Mouse (Mus musculus) urinary bladder, postnatal 10 days (tissue): ENCODE results near the gene Slain1.
"Not testable (repeated sequence)": the region's sequence is repeated elsewhere in the genome, so short reads cannot be mapped to it uniquely, and the experiment has no call there.

Source experiments
- DNase-seq: peaks from one replicate; pipeline ENCODE4 v3.0.0; 2022; ENCODE audit warnings: low spot score

Slain1 gene

DNA sequence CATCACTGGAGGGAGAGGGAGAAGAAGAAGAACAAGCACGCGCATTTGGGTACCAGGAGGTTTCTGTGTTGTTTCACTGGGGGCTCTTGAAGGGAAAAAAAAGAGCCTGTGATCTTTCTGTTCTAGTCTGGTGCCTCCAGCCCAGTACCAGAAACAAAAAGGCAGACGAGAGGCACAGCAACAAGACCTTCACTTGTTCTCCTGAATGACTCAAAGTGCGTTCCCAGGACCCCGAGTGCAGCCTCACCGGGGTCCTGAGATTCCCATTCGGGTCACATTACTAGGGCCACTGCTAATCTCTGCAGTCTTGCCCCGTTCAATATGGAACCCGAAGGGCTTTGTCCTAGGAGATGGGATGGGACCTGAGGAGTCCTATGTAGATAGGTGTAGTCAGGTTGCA, 73.3 kb downstream of the Slain1 start:
- no peak for DNase-seq

GRCm38 (mm10) chr14:103723841-103724240, 73.8 kb downstream of the Slain1 start:
- no peak for DNase-seq

DNA sequence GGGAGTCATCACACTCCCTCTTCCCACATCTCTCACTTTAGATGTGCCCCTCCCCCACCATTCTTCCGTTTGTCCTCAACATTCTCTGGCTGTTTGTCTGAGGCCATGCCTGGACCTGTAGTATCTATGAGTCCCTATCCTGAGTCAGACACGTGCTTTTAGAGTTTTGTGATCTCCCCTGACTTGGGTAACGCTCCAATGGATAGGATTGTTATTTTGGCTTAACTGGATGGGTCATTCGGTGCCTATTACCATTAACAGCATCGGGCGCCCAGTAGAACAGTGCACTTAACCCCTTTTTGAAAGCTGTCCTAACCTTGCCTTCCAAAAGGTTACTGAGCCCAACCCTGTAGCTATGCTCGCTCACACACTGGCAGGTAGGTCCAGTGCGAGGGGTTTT, 78.5 kb downstream of the Slain1 start:
- DNase-seq = no peak

DNA sequence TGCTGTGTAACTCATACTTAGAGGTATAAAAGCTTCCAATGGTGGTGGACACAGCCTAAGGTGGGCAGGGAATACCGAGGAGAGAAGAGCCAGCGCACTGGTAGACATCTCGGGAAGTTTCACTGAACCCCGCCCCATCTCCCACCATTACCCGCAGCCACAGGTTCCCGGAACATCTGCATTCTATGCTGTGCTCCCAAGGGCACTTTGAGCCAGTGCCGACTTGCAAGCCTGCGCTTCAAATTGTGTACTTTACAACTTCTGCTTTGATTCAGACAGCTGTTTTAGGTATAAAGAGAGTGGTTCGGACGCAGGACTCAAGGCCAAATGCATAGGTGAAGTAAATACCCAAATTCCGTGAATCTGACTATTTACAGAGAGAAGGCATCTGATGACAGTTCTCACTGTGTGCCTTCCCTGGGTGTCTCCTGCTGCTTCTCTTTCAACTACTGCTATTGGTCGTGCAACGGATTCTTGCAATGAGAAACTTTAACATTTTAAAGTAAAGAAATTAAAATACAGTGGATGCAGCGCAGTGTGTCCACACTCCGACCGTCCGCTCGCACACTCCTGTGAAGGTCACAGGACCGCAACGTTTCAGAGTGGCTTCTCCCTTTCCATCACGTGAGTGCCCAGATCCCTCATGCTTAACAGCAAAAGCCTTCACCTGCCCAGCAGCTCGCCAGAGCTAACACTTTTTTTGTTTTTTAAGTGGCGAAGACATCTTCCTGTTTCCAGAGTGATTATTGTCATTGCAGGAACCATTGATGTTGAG, 79.1 kb downstream of the Slain1 start:
- no peak for DNase-seq

- no peak for DNase-seq
Measured at GRCm38 (mm10) chr14:103729760-103730367, 79.8 kb downstream of the Slain1 start.

DNA sequence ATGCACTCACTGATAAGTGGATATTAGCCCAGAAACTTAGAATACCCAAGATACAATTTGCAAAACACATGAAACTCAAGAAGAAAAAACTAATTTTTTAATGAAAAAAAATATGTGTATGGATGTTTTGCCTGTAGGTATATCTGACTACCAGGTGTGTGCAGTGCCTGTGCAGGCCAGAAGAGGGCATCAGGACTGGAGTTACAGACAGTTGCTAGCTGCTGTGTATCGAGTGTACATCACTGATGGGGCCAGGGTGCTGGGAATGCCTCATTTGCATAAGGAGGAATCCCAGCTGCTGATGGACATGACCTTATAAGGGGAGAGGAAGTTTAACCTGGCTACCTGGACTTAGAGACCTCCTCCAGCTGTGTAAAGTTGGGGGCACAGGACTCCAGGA, 82.6 kb downstream of the Slain1 start:
- DNase-seq = no peak

DNA sequence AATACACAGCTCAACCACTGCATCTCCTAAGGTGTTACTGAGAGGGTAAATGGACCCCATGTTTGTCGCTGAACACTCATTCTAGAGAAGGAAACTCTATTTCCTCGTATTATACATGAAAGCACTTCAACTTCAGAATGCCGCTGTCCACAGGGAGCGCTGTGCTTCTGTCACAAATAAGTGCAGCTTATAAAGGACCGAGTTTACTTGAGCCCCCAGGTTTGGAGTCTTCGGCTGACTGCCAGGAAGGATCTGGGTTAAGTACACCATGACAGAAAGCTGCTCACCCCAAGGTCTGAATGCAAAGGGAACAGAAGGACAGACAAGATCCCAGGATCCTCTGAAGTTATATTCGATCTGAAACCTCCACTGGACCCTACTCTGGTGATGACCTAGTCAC, 91.2 kb downstream of the Slain1 start:
- no peak for DNase-seq

DNA sequence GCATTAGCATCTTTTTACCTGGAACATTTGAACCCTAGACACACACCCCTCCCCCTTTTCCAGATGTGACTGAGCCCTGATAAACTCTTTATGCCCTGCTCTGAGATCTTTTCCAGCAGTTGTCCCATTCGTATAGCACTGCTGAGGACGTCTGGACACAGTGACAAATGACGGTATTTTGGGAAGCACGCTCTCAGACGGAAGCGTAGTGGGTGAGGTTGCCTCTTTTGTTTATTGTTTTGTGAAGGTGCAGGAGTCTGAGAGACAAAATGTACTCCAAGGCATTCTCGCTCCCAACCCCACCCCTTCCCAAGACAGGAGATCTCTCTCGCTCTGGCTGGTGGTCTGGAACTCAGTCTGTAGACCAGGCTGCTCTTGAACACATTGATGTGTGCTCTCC, 92.1 kb downstream of the Slain1 start:
- DNase-seq = no peak

GRCm38 (mm10) chr14:103747345-103747744, 97.3 kb downstream of the Slain1 start:
- DNase-seq = no peak

- DNase-seq = not testable (repeated sequence)
Measured at GRCm38 (mm10) chr14:103750638-103751037, 100.6 kb downstream of the Slain1 start.

GRCm38 (mm10) chr14:103751384-103751783, 101.4 kb downstream of the Slain1 start:
- DNase-seq = no peak

DNA sequence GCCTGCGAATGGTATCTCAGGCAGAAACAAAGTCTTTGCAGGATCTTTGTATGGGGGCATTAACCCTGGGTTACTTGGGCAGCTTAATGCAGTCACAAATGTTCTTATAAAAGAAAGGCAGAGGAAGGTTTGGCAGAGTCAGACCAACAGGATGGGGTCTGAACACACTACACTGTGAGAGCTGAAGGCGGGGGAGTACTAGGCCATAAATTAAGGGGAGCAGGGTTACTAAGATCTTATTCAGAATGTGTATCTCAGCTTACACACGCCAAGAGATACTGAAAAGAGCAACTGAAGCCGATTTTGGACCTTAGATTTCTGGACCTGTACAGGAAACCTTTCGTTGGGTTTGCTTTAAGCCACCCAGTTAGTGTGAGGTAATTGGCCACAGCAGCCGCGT, 102.7 kb downstream of the Slain1 start:
- no peak for DNase-seq

DNA sequence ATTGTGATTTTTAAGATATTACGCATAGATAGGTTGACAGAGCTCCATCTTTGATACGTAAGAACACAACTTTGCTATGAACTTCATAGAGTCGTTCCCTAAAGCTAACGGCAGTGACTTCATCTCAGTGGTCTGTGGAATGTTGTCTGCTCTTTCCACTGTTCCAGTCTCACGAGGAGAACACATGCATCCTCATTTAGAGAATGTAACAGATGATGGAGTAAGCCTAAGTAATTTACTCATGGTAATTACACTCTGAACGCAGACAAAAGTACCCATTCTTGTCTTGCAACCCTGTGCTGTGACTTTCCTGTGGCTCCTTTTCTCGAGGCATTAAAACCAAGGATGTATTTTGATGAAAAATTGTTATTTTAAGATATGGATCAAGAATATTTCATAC, 104.0 kb downstream of the Slain1 start:
- no peak for DNase-seq

GRCm38 (mm10) chr14:103754465-103754864, 104.4 kb downstream of the Slain1 start:
- DNase-seq = no peak
